Mouse (Mus musculus): ENCODE data around the gene Dcpp2. TPM values are rescaled to one million over a fixed set of nuclear protein-coding genes. Genes with fewer than 3 reads are reported as not detected.

Gene Dcpp2
- total and polyA plus RNA-seq, 2 experiments from 2014 or later, result not detected

DNA sequence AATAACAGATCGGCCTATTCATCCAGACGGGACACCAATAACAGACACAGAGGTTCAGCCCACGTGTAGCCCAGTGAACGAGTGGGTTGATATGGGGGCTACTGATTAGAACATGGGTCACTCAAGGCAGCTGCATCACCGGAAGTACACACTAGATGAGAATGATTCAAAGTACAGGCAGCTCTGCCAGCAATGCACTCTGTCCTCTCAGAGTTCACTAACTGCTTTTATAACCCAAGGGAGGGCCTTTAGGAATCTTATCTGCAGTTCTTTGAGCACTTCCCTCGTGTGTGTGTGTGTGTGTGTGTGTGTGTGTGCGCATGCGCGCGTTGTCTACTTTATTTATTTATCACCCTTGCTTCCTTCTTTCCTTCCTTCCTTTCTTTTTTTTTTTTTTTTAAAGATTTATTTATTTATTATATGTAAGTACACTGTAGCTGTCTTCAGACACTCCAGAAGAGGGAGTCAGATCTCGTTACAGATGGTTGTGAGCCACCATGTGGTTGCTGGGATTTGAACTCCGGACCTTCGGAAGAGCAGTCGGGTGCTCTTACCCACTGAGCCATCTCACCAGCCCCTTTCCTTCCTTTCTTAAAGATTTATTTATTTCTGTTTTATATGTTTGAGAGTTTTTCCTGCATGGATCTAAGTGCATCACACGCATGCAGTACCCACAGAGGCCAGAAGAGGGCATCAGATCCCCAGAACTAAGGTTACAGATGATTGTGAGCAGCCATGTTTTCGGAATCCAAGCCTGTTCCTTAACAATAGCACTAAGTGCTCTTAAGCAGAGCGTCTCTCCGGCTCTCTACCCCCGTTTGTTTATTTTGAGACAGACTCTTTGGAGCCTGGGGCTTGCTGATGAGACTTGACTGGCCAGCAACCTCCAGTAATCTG is 29.6 kb upstream of the Dcpp2 start:
- ATAC-seq, result peak; percentile 87
- WGBS, result 57% methylated on average over 18 of the region's 19 CpGs
- peak; percentile 79 for TF ChIP-seq CTCF (IDR thresholded peaks at IDR 0.05; ENCODE audit: low read depth)

DNA sequence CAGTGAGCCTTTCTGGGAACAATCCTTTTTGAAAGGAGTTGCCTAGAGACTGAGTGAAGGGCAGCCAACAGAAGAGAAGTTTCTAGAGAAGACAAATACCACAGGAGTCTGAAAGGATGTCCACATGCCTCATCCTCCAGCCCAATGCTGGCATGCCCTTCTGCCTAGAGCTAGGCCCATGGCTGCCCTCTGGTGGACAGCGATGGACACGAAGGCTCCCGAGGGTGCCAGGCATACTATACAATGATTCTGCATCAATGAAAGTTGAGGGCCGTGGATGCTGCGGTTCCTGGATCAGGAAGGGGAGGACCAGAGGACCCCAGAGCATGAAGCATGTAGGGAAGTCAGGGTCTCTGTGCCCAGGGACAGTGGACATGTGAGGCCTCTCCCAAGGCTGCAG is 27.4 kb upstream of the Dcpp2 start:
- no peak overlapping the region for H3K27ac ChIP-seq (ENCODE audit: low read depth, low read length)
- H3K9me3 ChIP-seq (ENCODE audit: low read length), result no peaks in the 10 kb centered on the region
- no peaks in the 10 kb centered on the region for H3K36me3 ChIP-seq (ENCODE audit: insufficient read depth)
- H3K4me2 ChIP-seq (ENCODE audit: low read depth), result no peak overlapping the region
- no peak for ATAC-seq
- H3K4me1 ChIP-seq (ENCODE audit: insufficient read depth), result no peaks in the 10 kb centered on the region
- TF ChIP-seq CTCF (IDR thresholded peaks at IDR 0.05; ENCODE audit: low read depth), result peak; percentile 57
- no peaks in the 10 kb centered on the region for H3K27me3 ChIP-seq (ENCODE audit: insufficient read depth, low read length)
- peak; percentile 32 for DNase-seq
- H3K4me3 ChIP-seq (ENCODE audit: low read depth, low read length), result no peak overlapping the region
- H3K9ac ChIP-seq, result no peak overlapping the region
- WGBS, result 28% methylated on average over 5 of the region's 5 CpGs

More for the DNA sequence above, 29.6 kb upstream of the Dcpp2 start:
- no peaks in the 10 kb centered on the region for H3K27me3 ChIP-seq (ENCODE audit: insufficient read depth, low read length)
- no peaks in the 10 kb centered on the region for H3K4me1 ChIP-seq (ENCODE audit: insufficient read depth)
- H3K27ac ChIP-seq (ENCODE audit: low read depth, low read length), result no peak overlapping the region
- peak; percentile 85 for DNase-seq
- H3K9ac ChIP-seq, result no peak overlapping the region; the same call in 1 of the 2 replicates
- H3K4me3 ChIP-seq (ENCODE audit: low read depth, low read length), result no peak overlapping the region
- H3K4me2 ChIP-seq (ENCODE audit: low read depth), result no peak overlapping the region
- no peaks in the 10 kb centered on the region for H3K9me3 ChIP-seq (ENCODE audit: low read length)
- H3K36me3 ChIP-seq (ENCODE audit: insufficient read depth), result no peaks in the 10 kb centered on the region

DNA sequence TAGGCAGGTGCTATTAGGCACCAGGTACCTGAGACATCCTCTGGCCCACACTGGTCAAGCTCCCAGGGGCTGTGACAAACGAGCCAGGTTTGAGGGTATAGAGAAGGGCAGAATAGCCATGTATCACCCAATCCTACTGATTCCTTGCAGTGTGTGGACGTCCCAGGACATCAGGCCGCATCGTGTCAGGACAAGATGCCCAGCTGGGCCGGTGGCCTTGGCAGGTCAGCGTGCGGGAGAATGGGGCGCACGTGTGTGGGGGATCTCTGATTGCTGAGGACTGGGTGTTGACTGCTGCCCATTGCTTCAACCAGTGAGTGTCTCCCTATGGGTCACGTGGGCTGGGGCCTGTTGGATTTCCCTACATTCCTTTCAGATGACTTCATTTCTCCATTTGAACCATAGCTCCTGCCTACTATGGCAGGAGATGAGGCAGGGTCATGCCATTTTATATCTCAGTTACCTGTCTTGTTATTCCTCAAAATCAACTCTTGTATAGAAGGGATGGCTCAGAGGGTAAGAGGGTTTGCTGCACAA is 26.4 kb upstream of the Dcpp2 start:
- TF ChIP-seq CTCF (IDR thresholded peaks at IDR 0.05; ENCODE audit: low read depth), result no peak
- no peak overlapping the region for H3K27ac ChIP-seq (ENCODE audit: low read depth, low read length)
- H3K4me3 ChIP-seq (ENCODE audit: low read depth, low read length), result no peak overlapping the region
- H3K9ac ChIP-seq, result no peak overlapping the region
- no peaks in the 10 kb centered on the region for H3K4me1 ChIP-seq (ENCODE audit: insufficient read depth)
- DNase-seq, result no peak
- H3K4me2 ChIP-seq (ENCODE audit: low read depth), result no peak overlapping the region
- no peaks in the 10 kb centered on the region for H3K27me3 ChIP-seq (ENCODE audit: insufficient read depth, low read length)
- H3K9me3 ChIP-seq (ENCODE audit: low read length), result no peaks in the 10 kb centered on the region
- 88% methylated on average over 10 of the region's 10 CpGs for WGBS
- ATAC-seq, result no peak
- H3K36me3 ChIP-seq (ENCODE audit: insufficient read depth), result no peaks in the 10 kb centered on the region

DNA sequence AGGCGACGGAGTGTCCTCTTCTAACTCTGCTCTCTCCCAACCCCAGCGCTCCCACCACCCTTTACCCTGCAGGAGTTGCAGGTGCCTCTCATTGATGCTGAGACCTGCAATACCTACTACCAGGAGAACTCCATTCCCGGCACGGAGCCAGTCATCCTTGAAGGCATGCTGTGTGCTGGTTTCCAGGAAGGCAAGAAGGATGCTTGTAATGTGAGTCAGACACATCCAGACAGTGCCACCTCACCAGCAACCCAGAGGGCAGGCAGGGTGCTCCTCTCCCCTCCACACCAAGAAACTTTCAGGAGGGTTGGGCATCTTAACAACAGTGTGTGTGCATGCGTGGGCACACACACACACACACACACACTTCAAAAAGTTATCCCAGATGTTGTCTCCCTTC is 23.5 kb upstream of the Dcpp2 start:
- H3K9me3 ChIP-seq (ENCODE audit: low read length), result no peaks in the 10 kb centered on the region
- 84% methylated on average over 6 of the region's 6 CpGs for WGBS
- H3K27ac ChIP-seq (ENCODE audit: low read depth, low read length), result no peak overlapping the region
- no peak for TF ChIP-seq CTCF (IDR thresholded peaks at IDR 0.05; ENCODE audit: low read depth)
- H3K36me3 ChIP-seq (ENCODE audit: insufficient read depth), result no peaks in the 10 kb centered on the region
- no peak overlapping the region for H3K4me2 ChIP-seq (ENCODE audit: low read depth)
- no peak for ATAC-seq
- H3K4me1 ChIP-seq (ENCODE audit: insufficient read depth), result no peaks in the 10 kb centered on the region
- no peak overlapping the region for H3K9ac ChIP-seq
- DNase-seq, result no peak
- no peaks in the 10 kb centered on the region for H3K27me3 ChIP-seq (ENCODE audit: insufficient read depth, low read length)
- no peak overlapping the region for H3K4me3 ChIP-seq (ENCODE audit: low read depth, low read length)

DNA sequence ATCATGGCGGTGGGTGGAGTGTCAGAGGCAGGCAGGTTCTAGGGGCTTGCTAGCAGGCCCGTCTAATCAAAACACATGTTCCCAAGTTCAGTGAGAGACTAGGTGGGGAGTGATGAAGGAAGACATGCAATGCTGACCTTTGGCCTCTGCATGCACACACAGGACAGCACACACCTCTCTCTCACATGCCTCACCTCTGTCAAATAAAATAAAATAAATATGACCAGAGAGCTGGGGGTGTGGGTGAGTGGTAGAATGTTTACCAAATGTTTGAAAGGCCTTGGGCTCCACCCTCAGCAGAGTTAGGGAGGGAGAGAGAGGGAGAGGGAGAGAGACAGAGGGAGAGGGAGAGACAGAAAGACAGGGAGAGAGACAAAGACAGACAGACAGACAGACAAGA is 22.8 kb upstream of the Dcpp2 start:
- TF ChIP-seq CTCF (IDR thresholded peaks at IDR 0.05; ENCODE audit: low read depth), result no peak
- no peak for ATAC-seq
- Histone ChIP-seq H3K9ac (no peak overlapping the region), H3K9me3 (ENCODE audit: low read length) (no peaks in the 10 kb centered on the region), H3K27me3 (ENCODE audit: insufficient read depth, low read length) (no peaks in the 10 kb centered on the region), H3K4me1 (ENCODE audit: insufficient read depth) (no peaks in the 10 kb centered on the region), H3K36me3 (ENCODE audit: insufficient read depth) (no peaks in the 10 kb centered on the region), H3K4me2 (ENCODE audit: low read depth) (no peak overlapping the region), H3K27ac (ENCODE audit: low read depth, low read length) (no peak overlapping the region), H3K4me3 (ENCODE audit: low read depth, low read length) (no peak overlapping the region)
- no peak for DNase-seq
- 88% methylated on average over 2 of the region's 2 CpGs for WGBS

DNA sequence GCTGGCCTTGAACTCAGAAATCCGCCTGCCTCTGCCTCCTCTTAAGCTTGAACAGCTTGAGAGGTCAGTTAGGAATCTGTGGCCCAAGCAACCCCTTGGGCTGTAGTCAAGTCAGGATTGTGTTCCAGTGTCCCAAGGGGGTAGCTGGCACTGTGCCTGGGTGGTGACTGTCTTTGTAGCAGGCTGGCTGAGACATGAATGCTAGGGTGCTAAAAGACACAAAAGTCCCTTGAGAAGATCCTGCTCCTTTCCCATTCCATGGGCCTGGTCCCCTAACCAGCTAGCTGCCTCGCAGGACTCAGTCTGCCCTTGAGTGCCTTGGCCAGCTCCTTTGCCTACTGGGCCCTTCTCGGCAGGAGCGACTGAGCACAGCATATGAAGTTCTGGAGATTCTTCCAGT is 17.8 kb upstream of the Dcpp2 start:
- Histone ChIP-seq H3K4me3 (ENCODE audit: low read depth, low read length) (no peak overlapping the region), H3K36me3 (ENCODE audit: insufficient read depth) (no peaks in the 10 kb centered on the region), H3K27ac (ENCODE audit: low read depth, low read length) (no peak overlapping the region), H3K27me3 (ENCODE audit: insufficient read depth, low read length) (no peaks in the 10 kb centered on the region), H3K9ac (no peak overlapping the region), H3K4me2 (ENCODE audit: low read depth) (no peak overlapping the region), H3K9me3 (ENCODE audit: low read length) (0 out of 2 replicates have a peak, but pooled peaks cover 2% of the 10 kb centered on the region), H3K4me1 (ENCODE audit: insufficient read depth) (no peaks in the 10 kb centered on the region)
- DNase-seq, result no peak
- WGBS, result 91% methylated on average over 4 of the region's 4 CpGs
- no peak for ATAC-seq
- TF ChIP-seq CTCF (IDR thresholded peaks at IDR 0.05; ENCODE audit: low read depth), result no peak

DNA sequence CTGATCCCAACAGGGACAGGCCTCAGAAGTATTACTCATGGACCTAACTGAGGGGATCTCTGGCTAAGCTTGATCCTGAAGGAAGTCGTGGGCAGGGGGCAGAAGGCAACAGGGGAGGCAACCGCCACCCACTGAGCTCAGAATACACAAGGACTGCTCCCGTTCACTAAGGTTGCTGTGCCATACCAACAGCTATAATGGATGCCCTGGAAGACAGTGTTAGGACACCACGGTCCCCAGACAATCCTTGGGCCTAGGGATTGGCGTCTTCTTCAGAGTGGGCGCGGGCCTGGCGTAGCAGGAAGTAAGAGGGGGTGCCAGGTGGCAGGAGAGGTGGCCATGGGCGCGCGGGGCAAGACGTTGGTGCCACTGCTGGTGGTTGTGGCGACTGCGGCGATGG is 12.9 kb upstream of the Dcpp2 start, which contains the start of gene Prss21:
Gene Prss21, plus strand, starts transcription at position 301 of the 400 bp plus-strand sequence.
- DNase-seq (no peak), ATAC-seq (no peak)
- Histone ChIP-seq H3K4me2 (ENCODE audit: low read depth) (no peak within 1 kb of the TSS), H3K36me3 (ENCODE audit: insufficient read depth) (no peaks in the 10 kb centered on the region), H3K4me1 (ENCODE audit: insufficient read depth) (no peaks in the 10 kb centered on the region), H3K9me3 (ENCODE audit: low read length) (0 out of 2 replicates have a peak, but pooled peaks cover 2% of the 10 kb centered on the region), H3K4me3 (ENCODE audit: low read depth, low read length) (no peak within 1 kb of the TSS), H3K27ac (ENCODE audit: low read depth, low read length) (no peak within 1 kb of the TSS), H3K9ac (no peak within 1 kb of the TSS), H3K27me3 (ENCODE audit: insufficient read depth, low read length) (no peaks in the 10 kb centered on the region)
- WGBS, result 85% methylated on average over 15 of the region's 15 CpGs
- no peak for TF ChIP-seq CTCF (IDR thresholded peaks at IDR 0.05; ENCODE audit: low read depth)
